Mouse (Mus musculus): ENCODE measurements around the gene Rack1.
"Not testable (repeated sequence)": the region's sequence is repeated elsewhere in the genome, so short reads cannot be mapped to it uniquely, and the experiment has no call there.

Gene Rack1

GRCm38 (mm10) chr11:48799921-48800701 lies at the start of gene Rack1:
Gene Rack1 (plus strand): TSS chr11:48800332.
- peak; percentile 93 for DNase-seq

- DNase-seq: no peak
Measured at GRCm38 (mm10) chr11:48750428-48750827, 49.7 kb upstream of the Rack1 start.

- DNase-seq: not testable (repeated sequence)
Measured at GRCm38 (mm10) chr11:48753534-48753933, 46.6 kb upstream of the Rack1 start.

- no peak for DNase-seq
Measured at GRCm38 (mm10) chr11:48759021-48759420, 41.1 kb upstream of the Rack1 start.

- DNase-seq: no peak
Measured at GRCm38 (mm10) chr11:48764119-48764518, 36.0 kb upstream of the Rack1 start.

- no peak for DNase-seq
Measured at GRCm38 (mm10) chr11:48767195-48767876, 32.8 kb upstream of the Rack1 start.

GRCm38 (mm10) chr11:48771691-48772090 lies 28.4 kb upstream of the Rack1 start:
- DNase-seq: no peak

- peak; percentile 58 for DNase-seq
Measured at GRCm38 (mm10) chr11:48774443-48775298, 25.5 kb upstream of the Rack1 start.

GRCm38 (mm10) chr11:48775483-48775882 lies 24.6 kb upstream of the Rack1 start:
- DNase-seq: peak; percentile 77

GRCm38 (mm10) chr11:48776664-48777063 lies 23.5 kb upstream of the Rack1 start:
- no peak for DNase-seq

GRCm38 (mm10) chr11:48777303-48777702 lies 22.8 kb upstream of the Rack1 start:
- no peak for DNase-seq

- no peak for DNase-seq
Measured at GRCm38 (mm10) chr11:48779450-48779849, 20.7 kb upstream of the Rack1 start.

GRCm38 (mm10) chr11:48782243-48782642 lies 17.9 kb upstream of the Rack1 start:
- no peak for DNase-seq

GRCm38 (mm10) chr11:48787455-48788211 lies 12.5 kb upstream of the Rack1 start:
- DNase-seq: peak; percentile 41

GRCm38 (mm10) chr11:48788311-48789089 lies 11.6 kb upstream of the Rack1 start:
- peak; percentile 85 for DNase-seq

GRCm38 (mm10) chr11:48789215-48789614 lies 10.9 kb upstream of the Rack1 start:
- no peak for DNase-seq

GRCm38 (mm10) chr11:48789973-48790823 lies 9.9 kb upstream of the Rack1 start:
- peak; percentile 90 for DNase-seq

- peak; percentile 49 for DNase-seq
Measured at GRCm38 (mm10) chr11:48790946-48791345, 9.2 kb upstream of the Rack1 start.

GRCm38 (mm10) chr11:48791894-48792293 lies 8.2 kb upstream of the Rack1 start:
- not testable (repeated sequence) for DNase-seq

GRCm38 (mm10) chr11:48793184-48793583 lies 6.9 kb upstream of the Rack1 start:
- DNase-seq: no peak

GRCm38 (mm10) chr11:48795221-48795620 lies 4.9 kb upstream of the Rack1 start:
- DNase-seq: no peak
